Mouse (Mus musculus): ENCODE measurements around the gene Etl4. TPM values are rescaled to one million over a fixed set of nuclear protein-coding genes. Genes with fewer than 3 reads are reported as not detected.

Gene Etl4
- polyA plus RNA-seq, 1 experiment = 8.2 TPM

GRCm38 (mm10) chr2:20693772-20694171 is 784.2 kb downstream of the Etl4 start:
- Histone ChIP-seq H3K4me3 (replicated peaks; ENCODE audit: control insufficient read depth, low read depth, low read length) (no peak overlapping the region), H3K4me1 (ENCODE audit: control insufficient read depth, insufficient read depth, low read length) (no peaks in the 10 kb centered on the region), H3K27ac (ENCODE audit: control insufficient read depth, insufficient read depth, low read depth, low read length, poor library complexity) (no peak overlapping the region)
- 72% methylated on average over 1 of the region's 1 CpGs for WGBS
- TF ChIP-seq CTCF (IDR thresholded peaks at IDR 0.05; ENCODE audit: control insufficient read depth, insufficient read depth, low read length) (no peak), POLR2A (IDR thresholded peaks at IDR 0.05; ENCODE audit: borderline replicate concordance, control insufficient read depth, low read depth, low read length) (no peak)

GRCm38 (mm10) chr2:20697719-20698118 is 788.1 kb downstream of the Etl4 start:
- 56% methylated on average over 1 of the region's 1 CpGs for WGBS
- TF ChIP-seq CTCF (IDR thresholded peaks at IDR 0.05; ENCODE audit: control insufficient read depth, insufficient read depth, low read length) = no peak
- TF ChIP-seq POLR2A (IDR thresholded peaks at IDR 0.05; ENCODE audit: borderline replicate concordance, control insufficient read depth, low read depth, low read length) = no peak
- no peaks in the 10 kb centered on the region for H3K4me1 ChIP-seq (ENCODE audit: control insufficient read depth, insufficient read depth, low read length)
- H3K4me3 ChIP-seq (replicated peaks; ENCODE audit: control insufficient read depth, low read depth, low read length) = no peak overlapping the region
- no peak overlapping the region for H3K27ac ChIP-seq (ENCODE audit: control insufficient read depth, insufficient read depth, low read depth, low read length, poor library complexity)

- WGBS = 81% methylated on average over 4 of the region's 4 CpGs
These were observed 795.5 kb downstream of the Etl4 start for GRCm38 (mm10) chr2:20705110-20705509.

GRCm38 (mm10) chr2:20710589-20710988 is 801.0 kb downstream of the Etl4 start:
- Histone ChIP-seq H3K27ac (ENCODE audit: control insufficient read depth, insufficient read depth, low read depth, low read length, poor library complexity) (no peak overlapping the region), H3K4me1 (ENCODE audit: control insufficient read depth, insufficient read depth, low read length) (no peaks in the 10 kb centered on the region), H3K4me3 (replicated peaks; ENCODE audit: control insufficient read depth, low read depth, low read length) (no peak overlapping the region)
- TF ChIP-seq CTCF (IDR thresholded peaks at IDR 0.05; ENCODE audit: control insufficient read depth, insufficient read depth, low read length) = no peak
- TF ChIP-seq POLR2A (IDR thresholded peaks at IDR 0.05; ENCODE audit: borderline replicate concordance, control insufficient read depth, low read depth, low read length) = no peak
- 78% methylated on average over 7 of the region's 7 CpGs for WGBS

More at GRCm38 (mm10) chr2:20705110-20705509, 795.5 kb downstream of the Etl4 start:
- Histone ChIP-seq H3K4me1 (ENCODE audit: control insufficient read depth, insufficient read depth, low read length) (no peaks in the 10 kb centered on the region), H3K27ac (ENCODE audit: control insufficient read depth, insufficient read depth, low read depth, low read length, poor library complexity) (no peak overlapping the region), H3K4me3 (replicated peaks; ENCODE audit: control insufficient read depth, low read depth, low read length) (no peak overlapping the region)
- TF ChIP-seq POLR2A (IDR thresholded peaks at IDR 0.05; ENCODE audit: borderline replicate concordance, control insufficient read depth, low read depth, low read length) (no peak), CTCF (IDR thresholded peaks at IDR 0.05; ENCODE audit: control insufficient read depth, insufficient read depth, low read length) (no peak)

- Histone ChIP-seq H3K27ac (ENCODE audit: control insufficient read depth, insufficient read depth, low read depth, low read length, poor library complexity) (no peak overlapping the region), H3K4me1 (ENCODE audit: control insufficient read depth, insufficient read depth, low read length) (no peaks in the 10 kb centered on the region), H3K4me3 (replicated peaks; ENCODE audit: control insufficient read depth, low read depth, low read length) (no peak overlapping the region)
- WGBS = 58% methylated on average over 2 of the region's 2 CpGs
- no peak for TF ChIP-seq CTCF (IDR thresholded peaks at IDR 0.05; ENCODE audit: control insufficient read depth, insufficient read depth, low read length)
- TF ChIP-seq POLR2A (IDR thresholded peaks at IDR 0.05; ENCODE audit: borderline replicate concordance, control insufficient read depth, low read depth, low read length) = no peak
These were observed 801.4 kb downstream of the Etl4 start for GRCm38 (mm10) chr2:20711024-20711423.

GRCm38 (mm10) chr2:20719105-20719504 is 809.5 kb downstream of the Etl4 start:
- WGBS = 81% methylated on average over 4 of the region's 4 CpGs
- Histone ChIP-seq H3K27ac (ENCODE audit: control insufficient read depth, insufficient read depth, low read depth, low read length, poor library complexity) (no peak overlapping the region), H3K4me3 (replicated peaks; ENCODE audit: control insufficient read depth, low read depth, low read length) (no peak overlapping the region), H3K4me1 (ENCODE audit: control insufficient read depth, insufficient read depth, low read length) (no peaks in the 10 kb centered on the region)
- TF ChIP-seq POLR2A (IDR thresholded peaks at IDR 0.05; ENCODE audit: borderline replicate concordance, control insufficient read depth, low read depth, low read length) (no peak), CTCF (IDR thresholded peaks at IDR 0.05; ENCODE audit: control insufficient read depth, insufficient read depth, low read length) (no peak)

GRCm38 (mm10) chr2:20721098-20721497 is 811.5 kb downstream of the Etl4 start:
- H3K4me1 ChIP-seq (ENCODE audit: control insufficient read depth, insufficient read depth, low read length) = no peaks in the 10 kb centered on the region
- WGBS = 75% methylated on average over 3 of the region's 3 CpGs
- no peak overlapping the region for H3K27ac ChIP-seq (ENCODE audit: control insufficient read depth, insufficient read depth, low read depth, low read length, poor library complexity)
- no peak for TF ChIP-seq POLR2A (IDR thresholded peaks at IDR 0.05; ENCODE audit: borderline replicate concordance, control insufficient read depth, low read depth, low read length)
- no peak for TF ChIP-seq CTCF (IDR thresholded peaks at IDR 0.05; ENCODE audit: control insufficient read depth, insufficient read depth, low read length)
- no peak overlapping the region for H3K4me3 ChIP-seq (replicated peaks; ENCODE audit: control insufficient read depth, low read depth, low read length)

- Histone ChIP-seq H3K4me3 (replicated peaks; ENCODE audit: control insufficient read depth, low read depth, low read length) (no peak overlapping the region), H3K27ac (ENCODE audit: control insufficient read depth, insufficient read depth, low read depth, low read length, poor library complexity) (no peak overlapping the region), H3K4me1 (ENCODE audit: control insufficient read depth, insufficient read depth, low read length) (no peaks in the 10 kb centered on the region)
- 31% methylated on average over 15 of the region's 15 CpGs for WGBS
- no peak for TF ChIP-seq POLR2A (IDR thresholded peaks at IDR 0.05; ENCODE audit: borderline replicate concordance, control insufficient read depth, low read depth, low read length)
- TF ChIP-seq CTCF (IDR thresholded peaks at IDR 0.05; ENCODE audit: control insufficient read depth, insufficient read depth, low read length) = no peak
These were observed 812.8 kb downstream of the Etl4 start for GRCm38 (mm10) chr2:20722165-20722991.

Measured in bone marrow, adult 2 months (tissue).